Mouse (Mus musculus) frontal cortex, adult 2 months (tissue): ENCODE results near the gene Eef2k. TPM values are rescaled to one million over a fixed set of nuclear protein-coding genes. Genes with fewer than 3 reads are reported as not detected.
"Not testable (repeated sequence)": the region's sequence is repeated elsewhere in the genome, so short reads cannot be mapped to it uniquely, and the experiment has no call there.

Experiments
- DNase-seq, 2 experiments: peaks; one replicate each; pipeline ENCODE4 v3.0.0; 2022; ENCODE audit warnings: low spot score in 1 of 2; ENCODE audit errors: extremely low spot score in 1 of 2
- polyA plus RNA-seq: library from polyadenylated mRNA; depleted of rRNA; stranded (reverse); fragments of >200 nt; gene quantifications from 2 replicates; pipeline ENCODE4 v1.2.3, GENCODE M21; 2012

Gene Eef2k
- polyA plus RNA-seq, 1 experiment = 35.3 TPM

- no peak for DNase-seq
Observed at GRCm38 (mm10) chr7:120875540-120876388, 33.1 kb downstream of the Eef2k start.

- peak in 1 of 2 experiments; percentile 47 for DNase-seq
Observed at GRCm38 (mm10) chr7:120878271-120878670, 35.6 kb downstream of the Eef2k start.

DNA sequence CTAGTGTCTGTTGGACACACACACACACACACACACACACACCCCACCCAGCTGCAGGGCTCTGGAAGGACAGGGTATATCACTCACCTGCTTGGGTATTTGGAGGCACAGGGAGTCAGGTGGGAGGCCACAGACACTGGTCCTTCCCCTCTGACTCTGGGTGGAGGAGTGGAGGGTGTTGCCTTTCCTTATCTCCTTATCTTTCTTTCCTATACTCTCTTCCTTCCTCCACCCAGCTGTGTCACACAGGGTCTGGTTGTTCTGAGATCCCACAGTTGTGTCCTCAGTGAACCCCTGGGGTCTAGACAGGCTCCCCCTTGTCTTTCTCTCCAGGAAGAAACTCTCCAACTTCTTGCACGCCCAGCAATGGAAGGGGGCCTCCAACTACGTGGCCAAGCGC, 37.3 kb downstream of the Eef2k start:
- DNase-seq = no peak

DNA sequence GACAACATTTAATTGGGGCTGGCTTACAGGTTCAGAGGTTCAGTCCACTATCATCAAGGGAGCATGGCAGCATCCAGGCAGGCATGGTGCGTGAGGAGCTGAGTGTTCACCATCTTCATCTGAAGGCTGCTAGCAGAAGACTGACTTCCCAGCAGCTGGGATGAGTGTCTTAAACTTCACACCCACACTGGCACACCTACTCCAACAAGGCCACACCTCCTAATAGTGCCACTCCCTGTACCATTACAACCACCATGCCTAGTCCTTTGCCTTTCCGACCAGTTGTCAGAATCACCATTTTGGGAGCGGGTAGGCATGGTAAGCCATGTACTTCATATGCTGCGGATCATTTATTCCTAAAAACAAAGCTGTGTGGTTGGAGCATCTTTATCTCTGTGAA, 38.1 kb downstream of the Eef2k start:
- DNase-seq = no peak

GRCm38 (mm10) chr7:120881451-120881850, 38.8 kb downstream of the Eef2k start:
- no peak for DNase-seq

- no peak for DNase-seq
Observed at GRCm38 (mm10) chr7:120882674-120883073, 40.0 kb downstream of the Eef2k start.

DNA sequence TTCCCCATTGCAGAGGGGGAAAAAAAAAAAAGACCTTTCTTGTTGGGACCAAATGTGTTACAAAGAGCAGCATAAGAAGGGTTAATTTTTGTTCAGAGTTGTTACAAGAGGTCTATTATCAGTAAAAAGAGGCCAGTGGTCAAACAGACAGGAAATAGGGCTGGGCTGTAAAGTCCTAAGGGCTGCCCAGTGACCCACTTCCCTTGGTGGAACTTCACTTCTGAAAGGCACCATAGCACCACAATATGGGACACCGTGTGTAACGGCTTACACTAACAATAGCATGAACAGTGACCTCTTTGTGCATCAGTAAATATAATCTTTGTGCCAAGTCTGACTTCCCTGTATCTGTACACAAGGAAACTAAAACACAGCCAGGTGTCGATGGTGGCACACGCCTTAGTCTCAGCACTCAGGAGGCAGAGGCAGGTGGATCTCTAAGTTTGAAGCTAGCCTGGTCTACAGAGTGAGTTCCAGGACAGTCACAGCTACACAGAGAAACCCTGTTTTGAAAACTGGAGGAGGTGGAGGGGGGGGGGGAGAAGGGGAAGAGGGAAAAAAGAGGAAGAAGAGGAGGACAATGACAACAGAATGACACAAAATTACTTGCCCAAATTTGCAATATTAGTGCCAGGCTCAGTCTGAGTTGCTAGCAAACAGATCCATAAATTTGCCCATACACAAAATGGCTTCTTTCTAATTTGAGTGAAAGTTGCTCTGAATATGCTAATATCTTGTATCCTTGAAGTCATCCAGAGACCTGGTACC, 41.1 kb downstream of the Eef2k start:
- DNase-seq = no peak

DNA sequence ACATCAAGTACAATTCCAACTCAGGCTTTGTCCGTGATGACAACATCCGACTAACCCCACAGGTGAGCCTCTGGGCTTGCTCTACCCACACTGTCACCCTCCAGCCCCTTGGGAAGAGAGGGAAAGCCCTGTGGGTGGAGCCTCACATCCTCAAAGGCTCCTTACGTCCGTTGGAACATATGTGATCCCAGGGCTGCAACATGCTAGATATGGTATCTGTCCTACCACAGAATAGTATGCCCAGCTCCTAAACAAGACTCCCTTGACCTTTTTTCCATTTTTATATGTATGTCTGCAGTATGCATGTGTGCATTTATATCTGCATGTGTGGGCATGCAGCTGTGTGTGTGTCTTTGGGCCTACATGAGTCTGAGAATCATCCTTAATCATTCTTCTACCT, 42.1 kb downstream of the Eef2k start:
- DNase-seq = no peak

GRCm38 (mm10) chr7:120893123-120893522, 50.5 kb downstream of the Eef2k start:
- DNase-seq = no peak

GRCm38 (mm10) chr7:120897054-120897453, 54.4 kb downstream of the Eef2k start:
- DNase-seq = no peak

GRCm38 (mm10) chr7:120897711-120898335, 55.2 kb downstream of the Eef2k start:
- no peak for DNase-seq

DNA sequence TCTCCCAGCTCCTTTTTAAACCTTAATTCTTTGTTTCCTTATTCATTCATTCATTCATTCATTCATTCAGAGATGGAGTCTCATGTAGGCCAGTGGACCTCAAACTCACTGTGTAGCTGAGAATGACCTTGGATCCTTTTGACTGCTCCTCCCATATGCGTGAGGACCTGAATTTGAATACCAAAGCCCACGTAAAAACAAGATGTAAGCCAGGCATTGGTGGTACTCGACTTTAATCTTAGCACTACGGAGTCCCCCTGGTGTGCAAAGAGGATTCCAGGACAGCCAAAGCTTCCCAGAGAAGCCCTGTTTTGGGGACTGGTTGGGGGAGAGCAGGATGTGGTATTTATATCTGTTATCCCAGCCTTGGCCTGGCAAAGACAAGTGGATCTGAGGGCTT, 57.6 kb downstream of the Eef2k start:
- no peak for DNase-seq

DNA sequence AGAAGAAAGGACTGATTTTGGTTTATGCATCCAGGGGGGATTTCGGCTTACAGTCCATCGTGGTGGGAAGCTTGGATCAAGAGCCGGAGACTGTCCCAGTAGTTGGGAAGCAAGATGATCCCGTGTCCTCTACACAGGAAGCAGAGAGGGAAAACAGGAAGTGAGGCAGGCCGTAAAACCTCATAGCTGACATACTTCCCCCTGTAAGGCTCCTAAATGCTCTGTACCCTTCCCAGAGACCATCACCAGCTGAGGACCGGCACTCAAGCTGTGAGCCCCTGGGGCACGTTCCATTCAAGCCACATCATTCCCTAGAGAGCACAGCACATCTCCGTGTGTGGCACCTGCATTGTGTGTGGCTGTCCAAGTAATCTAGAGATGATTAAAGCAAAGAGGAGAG, 59.1 kb downstream of the Eef2k start:
- no peak for DNase-seq

DNA sequence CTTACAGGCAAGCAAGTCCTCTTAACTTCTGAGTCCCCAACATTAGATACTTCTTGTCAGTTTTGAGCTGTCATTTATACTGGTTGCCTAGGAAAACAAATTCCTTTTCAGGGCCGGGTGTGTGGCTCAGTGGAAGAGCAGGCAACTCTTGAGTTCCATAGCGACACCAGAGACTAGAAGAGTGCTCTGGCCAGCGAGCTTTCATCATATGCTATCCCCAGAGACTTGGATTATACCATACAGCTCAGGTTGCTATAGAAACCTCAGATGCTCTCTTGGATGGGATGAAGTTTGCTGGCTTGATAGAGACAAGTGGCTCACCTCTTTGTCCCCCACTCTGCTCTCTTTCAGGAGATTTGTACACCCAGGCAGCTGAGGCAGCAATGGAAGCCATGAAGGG, 60.3 kb downstream of the Eef2k start:
- no peak for DNase-seq

GRCm38 (mm10) chr7:120910172-120910571, 67.5 kb downstream of the Eef2k start:
- not testable (repeated sequence) for DNase-seq

DNA sequence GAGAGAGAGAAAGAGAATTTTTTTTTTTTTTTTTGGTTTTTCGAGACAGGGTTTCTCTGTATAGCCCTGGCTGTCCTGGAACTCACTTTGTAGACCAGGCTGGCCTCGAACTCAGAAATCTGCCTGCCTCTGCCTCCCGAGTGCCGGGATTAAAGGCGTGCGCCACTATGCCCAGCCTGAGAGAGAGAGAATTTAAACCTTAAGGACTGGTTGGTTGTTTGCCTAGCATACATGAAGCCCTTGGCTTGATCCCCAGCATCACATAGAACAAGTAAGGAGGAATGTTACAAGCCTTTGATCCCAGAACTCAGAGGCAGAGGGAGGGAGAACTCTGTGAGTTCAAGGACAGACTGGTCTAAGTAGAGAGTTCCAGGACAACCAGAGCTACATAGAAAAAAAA, 68.6 kb downstream of the Eef2k start:
- not testable (repeated sequence) for DNase-seq

GRCm38 (mm10) chr7:120913332-120913731, 70.7 kb downstream of the Eef2k start:
- DNase-seq = no peak

DNA sequence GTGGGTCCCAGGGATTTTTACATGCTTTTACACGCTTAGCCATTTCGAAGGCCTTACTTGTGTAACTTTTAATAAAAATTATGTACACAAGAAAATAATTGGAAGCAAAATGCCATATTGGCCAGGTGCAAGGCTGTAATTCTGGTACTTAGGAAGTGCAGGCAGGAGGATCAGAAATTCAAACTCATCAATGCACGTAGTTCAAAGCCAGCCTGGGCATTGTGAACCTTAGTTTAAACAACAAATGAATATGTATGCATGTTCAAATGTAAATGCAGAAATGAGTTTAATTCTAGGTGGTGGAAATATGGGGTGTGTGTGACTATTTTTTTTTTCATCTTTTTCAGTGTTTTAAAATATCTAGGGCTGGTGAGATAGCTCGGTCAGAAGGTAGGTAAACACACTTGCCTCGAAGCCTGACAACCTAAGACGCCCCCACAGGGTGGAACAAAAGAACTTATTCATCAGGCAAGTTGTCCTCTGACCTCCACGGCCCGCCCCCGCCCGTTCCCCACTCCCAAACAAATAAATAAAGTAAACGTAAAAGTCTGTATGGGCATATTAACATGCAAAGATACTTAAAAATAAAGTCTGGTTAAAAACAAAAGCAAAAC, 73.7 kb downstream of the Eef2k start:
- no peak for DNase-seq

GRCm38 (mm10) chr7:120917279-120917591, 74.6 kb downstream of the Eef2k start:
- DNase-seq = no peak

DNA sequence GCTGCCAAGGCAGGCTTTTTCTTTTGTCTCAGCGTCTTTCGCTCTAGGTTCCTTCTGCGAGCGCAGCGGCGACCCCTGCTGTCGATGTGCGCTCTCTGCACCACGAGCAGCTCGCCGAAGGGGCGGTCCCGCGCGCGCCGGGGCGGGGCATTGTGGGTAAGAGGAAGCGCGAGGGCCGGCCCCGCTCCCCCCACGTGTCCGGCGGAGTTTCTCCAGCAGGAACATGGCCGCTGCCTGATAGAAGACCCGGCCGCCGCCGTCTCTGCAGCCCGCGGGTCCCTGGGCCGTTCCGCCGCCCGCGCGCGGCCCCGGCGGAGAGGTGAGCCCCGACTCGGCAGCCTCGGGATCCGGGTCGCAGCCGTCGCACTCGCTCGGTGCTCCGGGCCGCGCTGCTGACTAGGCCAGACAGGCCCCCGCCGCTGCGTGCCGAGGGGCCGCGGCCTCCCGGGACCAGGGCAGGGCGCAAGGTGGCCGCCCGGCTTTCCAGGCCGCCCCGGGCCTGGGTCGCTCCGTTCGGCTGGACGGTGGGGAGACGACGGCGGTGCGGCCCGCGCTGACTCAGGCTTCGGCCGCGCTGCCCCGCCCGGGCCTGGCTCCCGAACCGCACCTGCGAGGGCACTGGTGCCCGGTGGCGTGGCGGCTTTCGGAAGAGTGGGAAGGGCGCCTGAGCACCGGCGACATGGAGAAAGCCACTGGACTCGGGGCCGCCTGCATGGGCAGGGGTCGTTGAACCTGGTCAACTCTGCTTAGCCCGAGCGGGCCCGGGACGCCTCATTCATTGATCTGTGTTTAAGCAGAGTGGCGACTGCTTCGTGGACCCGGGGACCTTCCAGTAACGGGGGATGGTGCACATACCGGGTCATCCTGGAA, 75.2 kb downstream of the Eef2k start, which contains the start of gene Polr3e:
Gene Polr3e (plus strand): TSS at position 153 of the 870 bp plus-strand sequence.
- DNase-seq = peak; percentile 98 to 100
